Mouse (Mus musculus): Measurements from ENCODE around the gene Nus1. TPM values are rescaled to one million over a fixed set of nuclear protein-coding genes. Genes with fewer than 3 reads are reported as not detected.
A peak's percentile ranks its signal among the peaks of the same experiment; 100 is the strongest.

The Nus1 gene
- total RNA-seq (2021) = 10 to 100 TPM; 17.4 to 23.7 TPM
- long read RNA-seq, experiment 1, full-length matches to known transcripts = 15 of 20 reads
- long read RNA-seq, experiment 1, partial matches to known transcripts = 5 of 20 reads
- long read RNA-seq, experiment 1, other reads (novel, unspliced or antisense) = 0 of 20 reads
- long read RNA-seq, experiment 2, full-length matches to known transcripts = 11 of 18 reads
- long read RNA-seq, experiment 2, partial matches to known transcripts = 4 of 18 reads
- long read RNA-seq, experiment 2, other reads (novel, unspliced or antisense) = 3 of 18 reads

DNA sequence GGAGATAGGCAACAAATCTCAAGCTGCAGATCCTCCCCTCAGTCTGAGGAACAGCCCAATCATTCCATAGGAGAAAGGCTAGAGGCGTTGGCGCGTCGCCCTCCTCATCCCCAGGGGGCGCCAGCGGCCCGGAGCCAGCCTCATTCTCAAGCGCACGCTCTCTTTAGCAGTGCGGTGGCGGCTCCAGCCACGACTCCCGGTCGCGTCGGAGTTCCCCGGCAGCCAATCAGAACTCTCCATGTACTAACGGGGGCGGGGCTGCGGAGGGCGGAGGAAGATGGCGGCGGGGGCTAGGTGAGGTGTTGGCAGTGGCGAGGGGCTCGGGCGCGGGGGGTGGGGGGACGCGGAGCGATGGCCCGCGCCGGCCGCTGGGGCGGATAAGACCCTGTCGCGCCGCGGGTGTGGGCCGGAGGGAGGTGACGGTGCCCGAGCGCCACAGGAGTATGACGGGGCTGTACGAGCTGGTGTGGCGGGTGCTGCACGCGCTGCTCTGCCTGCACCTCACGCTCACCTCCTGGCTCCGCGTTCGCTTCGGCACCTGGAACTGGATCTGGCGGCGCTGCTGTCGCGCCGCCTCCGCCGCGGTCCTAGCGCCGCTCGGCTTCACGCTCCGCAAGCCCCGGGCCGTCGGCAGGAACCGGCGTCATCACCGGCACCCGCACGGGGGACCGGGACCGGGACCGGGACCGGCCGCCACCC lies at the start of gene Nus1:
Nus1 (plus strand) TSS at position 249 of the 699 bp plus-strand sequence.
- peak within 1 kb of the TSS; percentile 99 for H3K4me3 ChIP-seq
- H3K27ac ChIP-seq = peak within 1 kb of the TSS; percentile 100
- peak; percentile 98 for DNase-seq
- peak; percentile 93 for TF ChIP-seq CTCF (IDR thresholded peaks at IDR 0.05)
- intact Hi-C loops (cut with DNase I) = loop anchor here (2.0 to 10.0 kb wide), 2 partner anchors 35 to 183 kb away; partner anchors contain the start of genes Dcbld1 and Gopc

GRCm38 (mm10) chr10:52368376-52368775 lies 49.0 kb upstream of the Nus1 start:
- intact Hi-C loops (cut with DNase I) = no loop called here
- Histone ChIP-seq H3K4me3 (no peak overlapping the region), H3K27ac (no peak overlapping the region)
- TF ChIP-seq CTCF (IDR thresholded peaks at IDR 0.05) = no peak
- no peak for DNase-seq

DNA sequence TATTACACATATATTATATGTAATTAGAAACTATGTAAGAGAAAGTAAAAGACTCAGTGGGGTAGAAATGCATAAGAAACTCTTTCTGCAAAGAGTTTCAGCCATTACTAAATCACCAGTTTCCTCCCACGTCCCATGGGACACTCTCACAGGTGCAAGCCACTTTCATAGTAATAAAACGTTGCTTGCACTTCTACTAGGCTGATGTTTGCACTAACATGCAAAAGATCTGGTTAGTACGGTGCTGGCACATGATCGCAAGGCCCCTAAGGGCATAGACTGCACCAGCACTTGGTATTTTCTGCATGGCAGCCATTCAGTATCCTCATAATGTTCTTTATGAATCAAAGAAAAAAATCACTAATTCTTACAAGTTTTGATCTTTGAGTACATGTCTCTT lies 43.5 kb upstream of the Nus1 start:
- no peak overlapping the region for H3K4me3 ChIP-seq
- intact Hi-C loops (cut with DNase I) = no loop called here
- DNase-seq = no peak
- H3K27ac ChIP-seq = no peak overlapping the region
- no peak for TF ChIP-seq CTCF (IDR thresholded peaks at IDR 0.05)

DNA sequence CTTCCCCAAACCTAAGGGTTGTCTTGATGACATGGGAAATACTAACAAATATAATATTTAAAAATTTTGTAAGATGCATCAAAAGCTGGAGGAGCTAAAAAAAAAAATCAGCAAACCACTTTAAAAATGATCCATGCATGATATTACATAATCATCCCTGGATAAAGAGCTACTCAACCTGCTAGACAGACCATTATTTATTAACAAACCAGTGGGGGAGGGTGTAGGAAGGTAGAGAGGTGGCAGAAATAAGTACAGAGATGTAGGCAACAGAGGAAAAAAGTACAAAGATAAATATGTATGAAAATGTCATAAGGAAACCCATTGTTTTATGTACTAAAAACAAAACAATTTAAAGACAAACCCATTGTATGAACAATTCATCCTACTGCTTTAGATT lies 42.7 kb upstream of the Nus1 start:
- intact Hi-C loops (cut with DNase I) = no loop called here
- no peak for DNase-seq
- no peak for TF ChIP-seq CTCF (IDR thresholded peaks at IDR 0.05)

GRCm38 (mm10) chr10:52376422-52376821 lies 40.9 kb upstream of the Nus1 start:
- intact Hi-C loops (cut with DNase I) = no loop called here
- TF ChIP-seq CTCF (IDR thresholded peaks at IDR 0.05) = no peak
- DNase-seq = no peak
- H3K4me3 ChIP-seq = no peak overlapping the region
- no peak overlapping the region for H3K27ac ChIP-seq

More for the DNA sequence above, 42.7 kb upstream of the Nus1 start:
- Histone ChIP-seq H3K4me3 (no peak overlapping the region), H3K27ac (no peak overlapping the region)

GRCm38 (mm10) chr10:52377813-52378212 lies 39.5 kb upstream of the Nus1 start:
- intact Hi-C loops (cut with DNase I) = no loop called here
- H3K27ac ChIP-seq = no peak overlapping the region
- no peak overlapping the region for H3K4me3 ChIP-seq
- TF ChIP-seq CTCF (IDR thresholded peaks at IDR 0.05) = no peak
- no peak for DNase-seq

GRCm38 (mm10) chr10:52381321-52381801 lies 36.0 kb upstream of the Nus1 start:
- intact Hi-C loops (cut with DNase I) = loop anchor here (10.0 kb wide), 1 partner anchor 787 kb away; the partner anchor contains the start of gene Fam162b
- no peak for TF ChIP-seq CTCF (IDR thresholded peaks at IDR 0.05)
- peak overlapping the region; percentile 99 for H3K4me3 ChIP-seq
- peak overlapping the region; percentile 96 for H3K27ac ChIP-seq
- DNase-seq = no peak

GRCm38 (mm10) chr10:52381845-52382591 lies 35.3 kb upstream of the Nus1 start, which contains the start of gene Gopc:
Gene Gopc, minus strand, starts transcription at chr10:52382124.
- intact Hi-C loops (cut with DNase I) = loop anchor here (2.0 to 10.0 kb wide), 3 partner anchors 35 to 787 kb away; partner anchors contain the start of genes Dcbld1, Fam162b and Nus1

DNA sequence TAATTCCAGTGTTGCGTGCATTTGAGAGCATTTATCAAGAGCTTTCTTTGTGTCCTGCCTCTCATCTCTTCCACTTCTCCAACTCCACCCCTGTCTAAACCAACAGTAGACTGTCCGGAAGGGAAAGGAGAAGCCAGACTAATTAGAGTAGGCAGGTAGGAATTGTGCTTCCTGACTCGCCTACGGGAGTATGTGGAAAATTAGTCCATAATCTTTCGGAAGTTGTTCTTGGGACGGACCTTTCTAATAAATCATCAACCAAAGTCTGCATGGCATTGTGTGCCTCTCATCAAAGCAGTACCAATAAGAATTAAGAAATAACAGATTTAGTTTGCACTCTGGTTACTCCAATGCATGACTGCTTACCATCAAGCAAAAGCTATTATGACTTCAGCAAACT lies 34.3 kb upstream of the Nus1 start:
- intact Hi-C loops (cut with DNase I) = loop anchor here (2.0 to 10.0 kb wide), 3 partner anchors 34 to 788 kb away; partner anchors contain the start of genes Dcbld1, Fam162b and Nus1
- H3K4me3 ChIP-seq = peak overlapping the region; percentile 99
- DNase-seq = no peak
- H3K27ac ChIP-seq = peak overlapping the region; percentile 96
- no peak for TF ChIP-seq CTCF (IDR thresholded peaks at IDR 0.05)

More at GRCm38 (mm10) chr10:52381845-52382591, 35.3 kb upstream of the Nus1 start, which contains the start of gene Gopc:
- Histone ChIP-seq H3K27ac (peak within 1 kb of the TSS; percentile 96), H3K4me3 (peak within 1 kb of the TSS; percentile 99)
- TF ChIP-seq CTCF (IDR thresholded peaks at IDR 0.05) = no peak
- peak; percentile 99 for DNase-seq

DNA sequence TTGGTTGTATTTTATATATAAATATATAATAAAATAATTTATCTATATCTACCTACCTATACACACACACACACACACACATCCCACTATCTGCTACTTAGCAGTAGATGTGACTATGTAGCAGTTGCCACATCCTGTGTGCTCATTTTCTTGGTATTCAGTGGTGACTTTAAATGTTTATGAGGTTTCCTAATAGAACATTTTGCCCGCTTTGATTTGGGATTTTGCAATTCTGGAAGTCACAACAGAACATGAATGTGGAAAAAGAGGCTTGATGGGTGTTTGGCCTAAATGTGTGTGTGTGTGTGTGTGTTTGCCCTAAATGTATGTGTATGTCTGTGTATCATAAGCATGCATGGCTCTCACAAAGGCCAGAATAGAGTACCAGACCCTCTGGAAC lies 33.8 kb upstream of the Nus1 start:
- no peak for DNase-seq
- Histone ChIP-seq H3K4me3 (no peak overlapping the region), H3K27ac (peak overlapping the region; percentile 96)
- no peak for TF ChIP-seq CTCF (IDR thresholded peaks at IDR 0.05)
- intact Hi-C loops (cut with DNase I) = loop anchor here (2.0 to 10.0 kb wide), 3 partner anchors 33 to 789 kb away; partner anchors contain the start of genes Dcbld1, Fam162b and Nus1

DNA sequence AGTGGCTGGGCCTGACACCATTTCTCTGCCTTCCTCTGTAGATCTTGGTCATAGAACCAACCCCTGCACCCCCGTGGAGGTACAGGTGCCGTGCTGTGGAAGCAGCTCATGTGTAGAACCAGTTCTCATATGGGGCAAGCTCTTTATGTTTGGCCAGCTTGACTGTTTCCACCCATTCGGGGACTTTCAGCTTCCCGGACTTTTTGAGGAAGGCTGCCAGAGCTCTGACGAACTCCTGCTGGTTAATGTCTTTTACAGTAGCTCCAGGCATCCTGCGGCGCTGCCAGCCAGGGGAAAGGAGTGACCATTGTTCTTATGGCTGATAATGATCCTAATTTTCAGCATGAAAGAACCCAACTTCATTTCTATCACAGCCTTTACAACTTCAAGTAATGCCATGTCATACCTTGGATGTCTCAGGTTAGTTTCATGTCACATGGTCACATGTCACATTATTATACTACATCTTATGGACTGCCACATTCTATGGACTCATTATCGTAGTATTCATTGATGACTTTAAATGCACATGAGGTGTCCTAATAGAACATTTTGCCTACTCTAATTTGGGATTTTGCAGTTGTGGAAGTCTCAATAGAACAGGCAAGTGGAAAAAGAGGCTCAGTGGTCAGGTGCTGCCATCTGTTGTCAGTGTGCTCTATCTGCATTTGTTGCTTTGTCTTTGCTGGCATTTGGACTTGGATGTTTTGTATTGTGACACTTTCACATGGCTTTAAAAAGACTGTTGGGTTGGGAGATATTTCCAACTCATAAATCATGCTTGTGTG lies 32.3 kb upstream of the Nus1 start:
- H3K27ac ChIP-seq = peak overlapping the region; percentile 72
- intact Hi-C loops (cut with DNase I) = loop anchor here (5.0 to 10.0 kb wide), 3 partner anchors 168 to 790 kb away; partner anchors contain the start of gene Fam162b
- peak; percentile 49 for DNase-seq
- peak overlapping the region; percentile 34 for H3K4me3 ChIP-seq
- peak; percentile 95 for TF ChIP-seq CTCF (IDR thresholded peaks at IDR 0.05)
